Mouse (Mus musculus): ENCODE results near the gene Tspan32.

GRCm38 (mm10) chr7:143042089-143042488, 37.2 kb downstream of the Tspan32 start:
- TF ChIP-seq POLR2A (IDR thresholded peaks at IDR 0.05; ENCODE audit: insufficient read depth, low read depth, low read length) (no peak), CTCF (IDR thresholded peaks at IDR 0.05; ENCODE audit: insufficient read depth, low read depth, low read length) (no peak)
